Mouse (Mus musculus) cerebellum, adult 8-10 months (tissue): ENCODE results near the gene Cd209d.
"Not testable (repeated sequence)": the region's sequence is repeated elsewhere in the genome, so short reads cannot be mapped to it uniquely, and the experiment has no call there.

Experiments used
- DNase-seq: peaks from one replicate; pipeline ENCODE4 v3.0.0; 2022

Cd209d gene

DNA sequence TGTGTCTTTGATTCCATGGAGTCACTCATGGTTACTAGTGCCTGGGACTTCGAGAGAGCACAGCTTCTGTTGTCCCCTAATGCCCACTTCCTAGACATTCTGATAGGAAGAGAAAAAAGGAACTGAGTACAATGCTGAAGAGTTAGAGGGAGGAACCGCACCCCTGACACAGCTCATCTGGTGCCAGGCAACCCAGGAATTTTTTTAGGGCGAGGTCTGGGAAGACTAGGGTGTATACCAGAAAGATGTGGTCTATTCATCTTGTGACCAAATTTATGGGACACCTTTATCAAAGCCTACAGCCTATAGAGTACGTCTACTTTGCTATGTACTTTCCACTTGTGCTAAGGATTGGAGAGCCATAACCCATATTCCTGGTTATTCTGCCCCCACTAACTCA, at the start of gene Cd209d:
Cd209d (minus strand) TSS at position 101 of the 400 bp plus-strand sequence.
- no peak for DNase-seq

DNA sequence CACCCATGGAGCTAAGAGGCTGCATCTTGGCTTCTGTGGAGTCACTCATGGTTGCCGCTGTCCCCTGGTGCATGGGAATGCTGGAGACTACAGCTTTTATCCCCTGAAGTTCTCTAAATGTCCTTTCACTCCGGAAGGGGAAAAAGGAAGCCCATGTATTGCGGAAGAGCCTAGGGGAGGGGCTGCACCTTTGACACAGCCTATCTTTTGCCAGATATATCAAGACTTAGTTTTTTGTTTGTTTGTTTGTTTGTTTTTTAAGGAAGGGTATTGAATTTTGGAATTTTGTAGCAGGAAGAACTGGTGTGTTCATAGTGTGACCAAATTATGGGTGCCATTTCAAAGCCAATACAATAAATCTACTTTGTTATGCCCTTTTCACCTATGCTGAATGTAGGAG, 48.4 kb upstream of the Cd209d start, which contains the start of gene Cd209b:
Cd209b (minus strand) TSS at position 101 of the 400 bp plus-strand sequence.
- no peak for DNase-seq

DNA sequence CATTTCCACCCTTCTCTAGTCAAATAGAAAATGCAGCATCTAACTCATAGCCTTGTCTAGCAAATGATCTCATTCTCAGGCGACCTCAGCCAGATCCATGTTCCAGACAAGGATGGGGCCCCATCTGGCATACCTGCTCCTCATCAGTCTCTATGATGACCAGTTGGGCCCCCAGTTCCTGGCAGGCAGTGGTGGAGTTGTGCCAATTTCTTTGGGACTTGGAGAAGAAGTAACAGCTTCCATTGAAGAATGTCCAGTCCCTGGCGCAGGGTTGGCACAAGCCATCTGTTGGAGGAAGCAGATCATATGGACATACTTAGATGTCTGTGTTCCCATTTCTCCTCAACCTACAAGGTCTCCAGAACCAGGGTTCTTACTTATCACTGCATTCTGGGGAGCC, 2.2 kb downstream of the Cd209d start:
- DNase-seq, result no peak

DNA sequence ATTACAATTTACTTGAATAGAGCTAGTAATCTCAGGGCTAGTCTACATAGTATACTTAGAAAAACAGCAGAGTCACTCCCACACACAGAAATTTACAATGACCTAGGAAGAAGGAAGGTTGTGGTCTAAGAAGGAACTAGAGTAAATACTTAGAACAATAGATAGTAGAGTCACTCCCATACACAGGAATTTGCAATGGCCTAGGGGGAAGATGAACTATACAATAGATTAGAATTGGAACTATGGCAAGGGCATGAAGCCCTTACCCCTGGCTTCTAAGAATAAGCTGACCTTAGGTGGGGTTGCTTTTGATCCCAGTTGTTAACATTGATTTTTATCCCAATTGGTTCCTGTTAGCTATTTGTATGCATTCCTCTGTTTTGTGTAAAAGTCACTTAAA, 15.6 kb downstream of the Cd209d start:
- DNase-seq, result not testable (repeated sequence)

DNA sequence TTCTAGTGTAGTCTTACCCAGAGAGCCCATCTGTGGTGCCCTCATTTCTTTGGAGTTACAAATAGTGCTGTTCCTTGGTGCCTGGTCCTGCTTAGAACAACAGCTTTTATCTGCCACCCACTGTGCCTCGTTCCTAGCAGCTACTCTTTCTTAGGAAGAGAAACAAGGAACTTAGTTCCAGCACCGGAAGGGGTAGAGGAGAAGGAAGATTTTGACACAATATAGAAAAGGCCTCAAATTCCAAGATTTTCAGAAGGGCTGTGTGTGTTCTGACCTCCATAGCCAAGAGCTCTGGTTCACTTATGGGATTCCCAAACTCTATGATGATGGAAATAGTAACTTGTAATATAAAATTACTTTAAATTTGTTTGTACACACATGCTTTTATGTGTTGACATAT, 24.1 kb downstream of the Cd209d start, which contains the start of gene Cd209e:
Cd209e (minus strand) TSS at position 101 of the 400 bp plus-strand sequence.
- no peak for DNase-seq
